Mouse (Mus musculus) spleen, adult 2 months (tissue): Measurements from ENCODE around the gene Acot11.

Experiments
- CTCF ChIP-seq: fragments of 200-500 bp; IDR thresholded peaks from 2 replicates; pipeline ENCODE4 v1.5.1; 2011; ENCODE audit warnings: mild to moderate bottlenecking, inconsistent platforms; ENCODE audit not compliant: insufficient read depth, insufficient read length, insufficient replicate concordance; ENCODE audit errors: extremely low read depth
- POLR2A ChIP-seq: fragments of 200-500 bp; IDR thresholded peaks from 2 replicates; pipeline ENCODE4 v1.6.1; 2011; ENCODE audit warnings: low read depth, low read length, inconsistent platforms

DNA sequence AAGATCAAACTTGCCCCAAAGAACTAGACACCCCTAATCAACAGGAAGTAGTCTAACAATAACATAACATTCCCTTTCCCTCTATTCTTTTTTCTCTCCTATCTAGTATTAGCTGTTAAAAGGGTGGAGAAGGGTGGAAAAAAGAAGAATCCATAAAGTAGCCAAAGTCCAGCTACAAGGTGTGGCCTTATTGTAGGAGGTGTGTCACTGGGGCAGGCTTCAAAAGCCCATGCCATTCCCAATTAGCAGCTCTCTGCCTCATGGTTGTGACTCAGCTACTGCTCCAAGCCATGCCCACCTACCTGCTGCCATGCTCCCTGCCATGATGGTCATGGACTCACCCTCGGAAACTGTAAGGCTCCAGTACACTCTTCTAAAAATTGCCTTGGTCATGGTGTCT, 32.2 kb downstream of the Acot11 start:
- TF ChIP-seq CTCF (no peak), POLR2A (no peak)
